Mouse (Mus musculus): ENCODE measurements around the gene Myo1e. TPM values are rescaled to one million over a fixed set of nuclear protein-coding genes. Genes with fewer than 3 reads are reported as not detected.

The Myo1e gene
- total and polyA plus RNA-seq, 3 experiments, result 82.3 to 186 (median 98.7) TPM

GRCm38 (mm10) chr9:70257289-70258101 lies 50.3 kb downstream of the Myo1e start (continued):
- no peak for TF ChIP-seq NELFE (IDR thresholded peaks at IDR 0.05; ENCODE audit: low read depth, low read length)
- no peak for TF ChIP-seq SIN3A (IDR thresholded peaks at IDR 0.05; ENCODE audit: low read length)
- no peak for TF ChIP-seq PAX5 (IDR thresholded peaks at IDR 0.05; ENCODE audit: low read length)
- TF ChIP-seq RCOR1 (conservative IDR thresholded peaks at IDR 0.05; ENCODE audit: low read depth, low read length), result no peak
- TF ChIP-seq CHD2 (IDR thresholded peaks at IDR 0.05; ENCODE audit: low read length), result no peak
- TF ChIP-seq JUND (conservative IDR thresholded peaks at IDR 0.05; ENCODE audit: low read depth, low read length), result no peak
- TF ChIP-seq RAD21 (IDR thresholded peaks at IDR 0.05; ENCODE audit: low read depth, low read length), result no peak

DNA sequence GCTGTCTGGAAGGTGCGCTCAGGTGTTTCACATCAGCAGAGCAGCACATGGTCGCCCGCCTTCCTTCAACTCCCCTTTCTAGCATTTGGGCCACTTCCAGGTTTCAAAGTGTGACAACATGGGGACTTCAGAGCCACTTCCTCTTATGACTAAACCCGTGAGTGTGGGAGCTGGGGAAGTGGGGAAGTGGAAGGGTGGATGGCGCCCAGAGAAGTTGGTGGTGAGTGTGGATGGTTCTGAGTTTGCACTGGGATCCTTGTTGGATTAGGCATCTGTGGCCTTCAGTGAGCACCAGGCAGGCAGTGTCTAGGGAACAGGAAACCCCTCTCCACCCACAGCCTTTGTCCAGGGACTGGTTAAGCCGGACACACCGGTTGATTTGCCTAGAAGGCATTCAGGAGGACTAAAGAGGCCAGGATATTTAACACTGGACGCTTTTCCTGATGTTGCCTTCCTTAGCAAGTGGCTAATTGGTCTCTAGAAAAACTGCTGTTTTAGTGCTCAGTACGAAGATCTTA lies 53.2 kb downstream of the Myo1e start:
- peaks cover 40 to 96% of the 10 kb centered on the region in 2 experiments for H3K4me1 ChIP-seq (ENCODE audit: control insufficient read depth in 1 of 2, insufficient read depth in 2 of 2)
- dilution Hi-C loops (cut with MboI; ENCODE audit: extremely low pct_ligation_motif_present, extremely low pct_unique_long_range_greater_than_20kb, low sequenced_read_pairs) (no loop called here), in situ Hi-C loops (cut with MboI; ENCODE audit: low pct_ligation_motif_present, low pct_unique_long_range_greater_than_20kb, low sequenced_read_pairs) (no loop called here)
- H3K27ac ChIP-seq (ENCODE audit: insufficient read depth, low read depth), result peak overlapping the region; percentile 40; the same call in 1 of the 2 replicates
- TF ChIP-seq MYC (IDR thresholded peaks at IDR 0.05; ENCODE audit: low read depth, low read length), result peak; percentile 49; the same call in 1 of the 2 replicates
- peak; percentile 67 for TF ChIP-seq MAX (IDR thresholded peaks at IDR 0.05; ENCODE audit: low read length)
- 0 out of 2 replicates have a peak, but pooled peaks have one; percentile 27 for TF ChIP-seq ELF1 (IDR thresholded peaks at IDR 0.05; ENCODE audit: low read depth, low read length)
- peak; percentile 77 for TF ChIP-seq BHLHE40 (IDR thresholded peaks at IDR 0.05; ENCODE audit: low read depth, low read length)
- peak; percentile 73 for TF ChIP-seq EP300 (IDR thresholded peaks at IDR 0.05; ENCODE audit: low read length)
- TF ChIP-seq ETS1 (conservative IDR thresholded peaks at IDR 0.05; ENCODE audit: low read depth, low read length), result no peak; the same call in 1 of the 2 replicates
- no peak; the same call in 1 of the 2 replicates for TF ChIP-seq RCOR1 (conservative IDR thresholded peaks at IDR 0.05; ENCODE audit: low read depth, low read length)
- peak; percentile 87 for TF ChIP-seq IRF4 (IDR thresholded peaks at IDR 0.05; ENCODE audit: low read depth, low read length)
- no peak for TF ChIP-seq MAFK (IDR thresholded peaks at IDR 0.05; ENCODE audit: insufficient replicate concordance, low read length)
- H3K4me2 ChIP-seq (ENCODE audit: insufficient read depth, low read depth, poor library complexity, severe bottlenecking), result no peak overlapping the region
- H3K9ac ChIP-seq (ENCODE audit: insufficient read depth, low read depth), result no peak overlapping the region
- no peaks in the 10 kb centered on the region for H3K9me3 ChIP-seq (replicated peaks; ENCODE audit: low read length)
- no peak for DNase-seq (ENCODE audit: extremely low read depth)
- peaks cover 0 to 67% of the 10 kb centered on the region in 2 experiments for H3K36me3 ChIP-seq (replicated peaks in 1 of 2; ENCODE audit: control insufficient read depth in 1 of 2, insufficient read depth in 1 of 2, low read length in 1 of 2)
- H3K4me3 ChIP-seq (replicated peaks in 1 of 3; ENCODE audit: low read depth in 2 of 3, low read length in 2 of 3, poor library complexity in 1 of 3), result no peak overlapping the region
- H3K27me3 ChIP-seq (replicated peaks), result no peaks in the 10 kb centered on the region
- H3K79me2 ChIP-seq (replicated peaks; ENCODE audit: control insufficient read depth, extremely low read depth, insufficient read depth, poor library complexity, severe bottlenecking), result peaks cover 46% of the 10 kb centered on the region

DNA sequence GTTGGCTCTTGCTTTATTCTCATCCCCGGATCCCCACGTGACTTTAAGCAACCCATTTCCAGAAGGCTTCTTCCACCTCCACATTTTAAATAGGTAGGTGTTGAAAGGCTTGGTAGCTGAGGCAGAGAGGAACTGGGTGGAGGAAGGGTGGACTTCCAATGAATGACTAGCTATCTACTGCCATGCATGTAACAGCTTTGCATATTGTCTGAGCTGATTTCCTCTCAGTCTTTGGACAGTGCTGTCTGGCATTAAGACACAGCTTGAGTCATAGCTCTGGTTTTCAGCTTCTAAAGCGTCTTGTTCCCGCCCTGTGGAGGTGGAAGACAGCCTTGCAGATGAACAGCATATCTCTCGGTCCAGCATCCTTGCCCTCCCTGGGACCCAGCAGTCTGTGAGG lies 54.5 kb downstream of the Myo1e start:
- H3K9me3 ChIP-seq (replicated peaks; ENCODE audit: low read length), result no peaks in the 10 kb centered on the region
- DNase-seq (ENCODE audit: extremely low read depth), result peak; percentile 81
- TF ChIP-seq SIN3A (IDR thresholded peaks at IDR 0.05; ENCODE audit: low read length) (0 out of 2 replicates have a peak, but pooled peaks have one; percentile 34), POLR2AphosphoS2 (IDR thresholded peaks at IDR 0.05; ENCODE audit: low read depth, low read length) (no peak), USF2 (conservative IDR thresholded peaks at IDR 0.05; ENCODE audit: low read depth, low read length) (0 out of 2 replicates have a peak, but pooled peaks have one; percentile 23), MYC (IDR thresholded peaks at IDR 0.05; ENCODE audit: low read depth, low read length) (0 out of 2 replicates have a peak, but pooled peaks have one; percentile 36), POLR2A (IDR thresholded peaks at IDR 0.05; ENCODE audit: low read depth, low read length) (0 out of 2 replicates have a peak, but pooled peaks have one; percentile 27), EP300 (IDR thresholded peaks at IDR 0.05; ENCODE audit: low read length) (peak; percentile 44; the same call in 1 of the 2 replicates), ETS1 (conservative IDR thresholded peaks at IDR 0.05; ENCODE audit: low read depth, low read length) (peak; percentile 41), IRF4 (IDR thresholded peaks at IDR 0.05; ENCODE audit: low read depth, low read length) (no peak), RAD21 (IDR thresholded peaks at IDR 0.05; ENCODE audit: low read depth, low read length) (no peak; the same call in 1 of the 2 replicates), BHLHE40 (IDR thresholded peaks at IDR 0.05; ENCODE audit: low read depth, low read length) (peak; percentile 42; the same call in 1 of the 2 replicates), HCFC1 (IDR thresholded peaks at IDR 0.05; ENCODE audit: low read depth, low read length) (no peak), TBP (conservative IDR thresholded peaks at IDR 0.05; ENCODE audit: low read depth, low read length) (0 out of 2 replicates have a peak, but pooled peaks have one; percentile 35), JUND (conservative IDR thresholded peaks at IDR 0.05; ENCODE audit: low read depth, low read length) (0 out of 2 replicates have a peak, but pooled peaks have one; percentile 25), NELFE (IDR thresholded peaks at IDR 0.05; ENCODE audit: low read depth, low read length) (0 out of 2 replicates have a peak, but pooled peaks have one; percentile 19), TCF12 (IDR thresholded peaks at IDR 0.05; ENCODE audit: low read depth, low read length) (0 out of 2 replicates have a peak, but pooled peaks have one; percentile 15)
- dilution Hi-C loops (cut with MboI; ENCODE audit: extremely low pct_ligation_motif_present, extremely low pct_unique_long_range_greater_than_20kb, low sequenced_read_pairs), result no loop called here
- no peaks in the 10 kb centered on the region for H3K27me3 ChIP-seq (replicated peaks)
- peak overlapping the region; percentile 16; the same call in 1 of the 2 replicates for H3K27ac ChIP-seq (ENCODE audit: insufficient read depth, low read depth)
- H3K9ac ChIP-seq (ENCODE audit: insufficient read depth, low read depth), result no peak overlapping the region
- in situ Hi-C loops (cut with MboI; ENCODE audit: low pct_ligation_motif_present, low pct_unique_long_range_greater_than_20kb, low sequenced_read_pairs), result no loop called here
- no peak overlapping the region for H3K4me3 ChIP-seq (replicated peaks in 1 of 3; ENCODE audit: low read depth in 2 of 3, low read length in 2 of 3, poor library complexity in 1 of 3)
- peaks cover 43% of the 10 kb centered on the region for H3K79me2 ChIP-seq (replicated peaks; ENCODE audit: control insufficient read depth, extremely low read depth, insufficient read depth, poor library complexity, severe bottlenecking)
- H3K4me1 ChIP-seq (ENCODE audit: control insufficient read depth in 1 of 2, insufficient read depth in 2 of 2), result peaks cover 39 to 98% of the 10 kb centered on the region in 2 experiments
- H3K36me3 ChIP-seq (replicated peaks in 1 of 2; ENCODE audit: control insufficient read depth in 1 of 2, insufficient read depth in 1 of 2, low read length in 1 of 2), result peaks cover 0 to 67% of the 10 kb centered on the region in 2 experiments
- no peak overlapping the region for H3K4me2 ChIP-seq (ENCODE audit: insufficient read depth, low read depth, poor library complexity, severe bottlenecking)
